Mouse (Mus musculus) natural killer cell, adult 2 months (primary cell): ENCODE data around the gene Plcxd1.
"Not testable (repeated sequence)": the region's sequence is repeated elsewhere in the genome, so short reads cannot be mapped to it uniquely, and the experiment has no call there.

ENCODE experiments used
- DNase-seq, 2 experiments: peaks; one replicate each; pipeline ENCODE4 v3.0.0; 2022; ENCODE audit warnings: low spot score in 2 of 2

The Plcxd1 gene

DNA sequence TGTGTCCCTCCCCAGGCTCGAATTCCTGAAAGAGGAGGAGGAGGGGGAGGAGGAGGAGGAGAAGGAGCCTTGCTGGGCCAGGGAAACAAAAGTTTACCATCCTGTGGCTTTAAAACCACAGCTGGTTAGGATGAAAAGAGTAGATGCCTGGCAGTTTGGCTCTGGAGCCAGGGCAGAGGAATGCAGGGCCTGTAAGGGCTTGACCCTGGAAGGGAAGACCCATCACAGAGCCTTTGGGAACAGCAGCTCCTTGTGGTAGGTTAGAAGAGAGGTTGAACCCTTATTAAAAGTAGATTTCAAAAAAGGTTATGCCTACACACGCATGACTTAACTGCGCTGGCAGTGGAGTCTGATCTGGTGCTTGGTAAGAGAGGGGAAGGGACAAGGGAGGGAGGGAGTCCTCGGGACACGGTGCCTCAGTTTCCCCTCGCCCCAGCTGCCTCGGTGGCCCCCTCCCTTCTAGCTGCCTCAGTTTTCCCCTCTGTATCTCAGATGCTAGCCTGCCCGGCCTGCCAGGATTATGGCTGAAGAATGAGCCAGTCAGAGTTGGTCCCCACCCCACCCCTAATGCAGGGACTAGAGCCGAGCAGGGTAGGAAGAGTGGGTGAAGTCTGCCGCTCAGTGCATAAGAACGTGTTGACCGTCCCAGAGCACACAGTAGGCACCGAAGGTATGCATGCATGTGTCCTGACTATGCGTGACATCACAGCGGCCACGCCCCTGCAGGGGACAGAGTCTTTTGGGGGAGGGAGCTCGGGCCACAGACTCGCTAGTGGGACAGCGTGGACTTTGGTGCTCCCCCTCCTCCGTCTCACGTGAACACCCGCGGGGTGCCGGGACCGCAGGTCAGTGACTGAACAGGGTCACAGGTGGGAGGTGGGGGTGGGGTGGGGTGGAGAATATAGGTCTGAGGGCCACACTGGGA lies at the start of gene Plcxd1:
Gene Plcxd1, plus strand, starts transcription at position 314 of the 925 bp plus-strand sequence.
- no peak for DNase-seq

- DNase-seq = peak; percentile 67 to 72
These were observed 41.9 kb upstream of the Plcxd1 start for GRCm38 (mm10) chr5:110057637-110058408.

- DNase-seq = not testable (repeated sequence)
These were observed 27.4 kb upstream of the Plcxd1 start, which contains the start of gene Gm17655 for GRCm38 (mm10) chr5:110072413-110072812. TSS of gene Gm17655 (minus strand) at chr5:110072513.

DNA sequence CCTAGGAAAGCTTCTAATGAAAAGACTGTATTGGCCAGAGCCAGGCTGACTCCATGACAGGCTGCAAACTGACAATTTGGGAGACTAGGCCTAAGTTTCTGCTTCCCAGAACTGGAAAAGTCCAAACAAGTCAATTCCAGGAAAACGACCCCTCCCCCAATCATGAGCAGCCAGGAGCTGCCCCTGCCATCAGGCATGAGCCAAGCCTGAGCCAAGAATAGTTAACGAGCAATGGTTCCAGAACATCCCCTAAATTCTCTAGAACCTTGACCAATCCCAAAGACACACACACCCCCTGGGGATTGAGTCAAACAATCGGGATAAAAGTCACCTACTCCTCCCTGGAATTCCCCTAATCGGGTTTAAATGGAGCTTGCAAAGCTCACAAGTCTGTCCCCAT lies 16.8 kb upstream of the Plcxd1 start:
- no peak for DNase-seq

- DNase-seq = no peak
These were observed 13.5 kb upstream of the Plcxd1 start for GRCm38 (mm10) chr5:110086161-110086866.

GRCm38 (mm10) chr5:110091546-110091945 lies 8.2 kb upstream of the Plcxd1 start:
- no peak for DNase-seq

DNA sequence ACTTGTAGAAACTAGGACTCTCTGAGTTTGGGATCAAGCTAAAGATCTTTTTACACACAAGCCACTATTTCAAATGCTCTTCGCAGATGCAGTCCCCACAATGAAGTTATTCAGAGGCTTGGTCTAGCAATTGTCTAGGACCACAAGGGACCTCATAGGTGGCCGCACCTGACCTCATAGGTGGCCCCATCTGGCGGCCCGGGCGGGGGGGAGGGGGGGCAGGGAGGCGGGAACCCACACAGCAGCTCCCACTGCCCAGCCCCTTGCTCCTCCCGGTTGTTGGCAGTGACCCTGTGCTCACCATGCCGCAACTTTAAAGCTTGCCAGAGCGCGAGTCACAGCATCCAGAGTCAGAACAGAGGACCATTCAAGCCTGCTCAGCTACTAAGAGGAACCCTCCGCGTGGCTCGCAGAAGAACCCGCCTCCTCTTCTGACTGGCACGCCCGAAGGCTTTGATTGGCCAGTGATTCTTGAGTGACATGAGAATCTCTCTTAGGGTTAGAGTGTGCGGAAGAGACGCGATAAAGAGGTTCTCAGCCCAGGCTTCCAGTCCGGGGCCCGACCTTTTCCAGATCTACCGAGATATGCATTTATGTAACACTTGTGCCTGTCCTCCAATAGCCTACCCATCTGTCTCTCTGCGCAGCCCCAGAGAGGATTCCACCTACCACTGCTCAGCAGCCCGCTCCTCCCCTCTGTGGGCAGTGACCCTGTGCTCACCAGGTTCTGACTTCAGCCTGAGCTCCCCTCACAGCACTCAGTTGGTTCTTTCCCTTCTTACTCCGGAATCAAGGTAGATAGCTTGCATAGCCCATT lies 5.5 kb upstream of the Plcxd1 start, which contains the start of gene Gm35315:
Gene Gm35315, minus strand, starts transcription at position 391 of the 817 bp plus-strand sequence.
- DNase-seq = peak; percentile 72 to 79

DNA sequence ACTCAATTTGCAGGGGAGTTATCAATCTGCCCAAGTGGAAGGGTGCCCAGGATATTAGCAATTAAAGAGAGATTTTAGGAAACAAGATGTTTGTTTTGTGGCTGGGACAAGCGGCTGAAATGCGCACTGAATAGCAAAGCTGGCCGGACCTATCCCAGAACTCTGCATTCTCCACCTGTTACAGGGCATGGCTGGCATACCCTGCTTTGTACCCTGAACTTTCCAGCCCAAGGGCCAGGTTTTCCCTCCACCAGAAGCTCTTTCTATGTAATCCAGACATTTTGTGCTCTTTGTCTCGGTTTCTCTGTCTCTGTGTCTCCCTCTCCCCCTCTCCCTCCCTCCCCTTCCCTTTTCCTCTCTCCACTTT lies 4.9 kb upstream of the Plcxd1 start:
- DNase-seq = no peak

DNA sequence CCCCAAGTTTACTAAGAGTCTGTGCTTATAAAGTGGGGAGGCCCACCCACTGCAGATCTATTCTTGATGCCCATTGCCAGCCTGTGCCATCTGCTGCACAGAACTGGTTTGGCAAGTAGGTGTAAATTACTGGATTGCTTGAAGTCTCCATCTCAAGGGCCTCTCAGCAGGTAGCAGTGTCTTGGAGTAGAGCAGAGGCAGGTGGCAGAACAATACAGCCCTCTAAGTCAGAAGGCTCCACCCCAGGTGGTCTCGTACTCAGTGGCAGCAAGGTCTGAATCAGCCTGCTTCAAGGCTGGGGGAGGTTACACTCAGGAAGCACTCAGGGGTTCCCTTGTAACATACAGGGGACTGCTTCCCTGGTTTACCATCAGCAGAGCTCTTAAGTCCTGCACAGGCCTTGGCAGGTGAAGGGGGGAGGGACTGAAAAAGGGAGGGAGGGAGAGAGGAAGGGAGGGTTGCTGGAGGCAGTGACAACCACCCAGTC lies 735 bp upstream of the Plcxd1 start:
- no peak for DNase-seq

DNA sequence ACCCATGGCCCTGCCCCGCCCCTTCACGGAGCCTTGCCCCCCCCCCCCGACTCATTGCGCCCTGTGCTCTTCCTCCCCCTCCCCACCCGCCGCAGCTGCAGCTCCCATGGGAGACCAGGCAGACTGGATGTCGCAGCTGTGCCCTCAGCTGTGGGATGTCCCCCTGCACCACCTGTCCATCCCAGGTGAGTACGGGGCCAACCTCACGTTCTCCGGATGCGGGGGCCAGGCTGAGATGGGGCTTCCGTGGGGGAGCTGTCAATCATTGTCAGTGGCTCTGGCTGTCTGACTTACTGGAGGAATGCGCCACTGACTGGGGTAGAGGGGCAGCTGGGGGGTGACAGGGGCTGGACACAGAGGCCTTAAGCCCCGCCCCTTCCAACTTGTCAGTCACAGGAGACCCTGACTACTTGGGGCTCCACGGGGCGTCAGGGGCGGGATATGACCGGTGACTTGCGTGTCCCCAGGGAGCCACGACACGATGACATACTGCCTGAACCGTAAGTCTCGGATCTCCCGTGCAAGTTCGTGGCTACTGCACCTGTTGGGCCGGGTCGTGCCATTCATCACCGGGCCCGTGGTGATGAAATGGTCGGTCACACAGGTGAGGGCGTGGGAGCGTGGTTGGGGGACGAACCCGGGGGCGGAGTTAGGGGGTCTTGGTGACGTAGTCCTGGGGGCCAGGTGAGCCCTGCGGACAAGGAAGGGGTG lies 1.3 kb downstream of the Plcxd1 start:
- DNase-seq = peak in 1 of 2 experiments; percentile 47

DNA sequence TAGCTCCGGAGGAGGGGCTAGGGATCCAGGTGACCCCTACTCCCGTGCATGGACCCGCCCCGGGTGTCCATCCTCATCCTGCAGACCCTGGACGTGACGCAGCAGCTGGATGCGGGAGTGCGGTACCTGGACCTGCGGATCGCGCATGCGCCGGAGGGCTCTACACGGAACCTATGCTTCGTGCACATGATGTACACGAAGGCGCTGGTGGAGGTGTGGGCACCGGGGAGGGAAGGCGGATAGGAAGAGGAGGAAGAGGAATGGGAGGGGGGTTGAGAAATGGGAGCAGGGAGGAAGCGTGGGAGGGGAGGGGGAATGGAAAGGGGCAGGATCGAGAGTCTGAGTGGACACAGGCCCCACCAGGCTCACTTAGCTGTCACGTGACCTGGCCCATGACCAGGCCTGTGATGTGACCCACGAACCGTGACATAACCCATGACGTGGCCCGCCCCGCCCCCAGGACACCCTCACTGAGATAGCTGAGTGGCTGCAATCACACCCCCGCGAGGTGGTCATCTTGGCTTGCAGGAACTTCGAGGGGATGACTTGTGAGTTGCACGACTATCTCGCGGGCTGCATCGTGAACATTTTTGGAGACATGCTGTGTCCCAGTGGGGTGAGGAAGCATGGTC lies 2.1 kb downstream of the Plcxd1 start:
- DNase-seq = peak in 1 of 2 experiments; percentile 48

DNA sequence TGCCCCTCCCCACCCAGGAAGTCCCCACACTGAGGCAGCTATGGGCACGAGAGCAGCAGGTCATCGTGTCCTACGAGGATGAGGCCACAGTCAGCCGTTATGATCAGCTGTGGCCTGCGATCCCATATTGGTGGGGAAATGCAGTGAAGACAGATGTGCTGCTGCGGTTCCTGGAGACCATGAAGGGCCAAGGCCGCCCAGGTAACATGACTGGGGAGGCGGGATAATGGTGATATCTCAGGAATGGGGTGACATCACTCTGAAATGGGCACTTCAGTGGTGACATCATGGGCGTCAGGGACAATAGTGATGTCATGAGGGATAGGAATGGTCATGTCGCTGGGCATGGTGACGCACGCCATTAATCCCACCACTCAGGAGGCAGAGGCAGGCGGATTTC lies 2.7 kb downstream of the Plcxd1 start:
- DNase-seq = no peak

- DNase-seq = no peak
These were observed 3.3 kb downstream of the Plcxd1 start for GRCm38 (mm10) chr5:110102853-110103625.

DNA sequence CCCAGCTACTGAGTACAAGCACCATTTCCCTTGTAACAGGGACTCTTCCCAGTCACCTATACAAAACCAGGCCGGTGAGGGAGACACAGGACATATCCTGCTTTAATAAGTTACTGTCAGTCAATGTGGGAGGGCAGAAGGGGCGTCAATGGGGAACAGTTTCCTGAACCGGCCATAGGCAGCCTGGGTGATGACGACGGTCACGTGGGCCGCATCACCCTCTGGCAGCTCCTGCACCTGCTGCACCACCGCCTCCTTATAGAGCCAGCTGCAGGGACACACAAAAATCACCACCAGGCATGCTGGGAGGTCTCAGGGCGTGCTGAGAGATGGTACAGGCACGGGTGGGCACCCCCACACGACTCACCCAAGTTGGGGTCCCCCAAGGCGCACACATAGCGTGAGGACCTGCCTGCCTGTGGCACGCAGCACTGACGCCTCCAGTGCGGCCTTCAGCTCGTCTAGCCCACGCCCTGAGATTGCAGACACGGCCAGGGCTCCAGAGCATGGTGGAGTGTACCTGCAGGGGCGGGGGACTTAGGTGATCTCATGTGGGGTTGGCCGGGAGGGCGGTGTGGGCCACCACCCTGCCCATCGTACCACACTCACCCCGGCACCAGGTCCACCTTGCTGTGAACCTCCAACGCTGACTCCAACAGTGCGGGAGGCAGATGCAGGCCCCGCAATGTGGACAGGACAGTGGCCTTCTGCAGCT lies 4.3 kb downstream of the Plcxd1 start:
- no peak for DNase-seq

GRCm38 (mm10) chr5:110104616-110105380 lies 5.0 kb downstream of the Plcxd1 start:
- no peak for DNase-seq

DNA sequence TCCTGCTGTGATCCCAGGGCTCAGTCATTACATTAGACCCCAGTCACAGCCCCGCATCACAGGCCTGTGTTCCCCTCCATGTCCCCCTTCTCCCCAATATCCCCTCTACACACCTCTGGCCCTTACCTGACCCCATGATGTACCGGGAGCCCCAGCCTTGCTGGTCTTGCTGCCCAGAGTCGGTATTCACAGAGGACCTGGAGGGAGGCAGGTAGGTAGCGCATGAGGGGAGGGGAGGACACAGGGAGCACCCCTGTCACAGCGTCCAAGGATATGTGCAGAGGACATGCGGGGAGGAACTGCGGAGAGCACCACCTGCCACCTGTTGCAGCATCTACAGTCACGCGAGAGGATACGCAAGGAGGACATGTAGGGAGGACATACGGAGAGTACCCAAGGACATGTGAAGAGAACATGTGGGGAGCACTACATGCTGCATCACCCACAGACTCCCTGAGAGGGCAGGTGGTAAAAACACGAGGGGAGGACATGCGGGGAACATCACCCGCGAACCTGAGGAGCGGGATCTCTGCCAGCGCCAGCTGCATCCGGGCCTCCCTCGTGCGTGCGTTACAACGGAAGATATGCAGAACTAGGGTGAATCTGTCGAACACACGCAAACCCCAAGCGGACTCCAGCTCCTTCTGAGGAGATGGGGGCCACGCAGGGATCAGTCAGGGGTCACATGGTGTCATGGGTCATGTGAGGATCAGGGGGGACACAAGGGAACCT lies 6.5 kb downstream of the Plcxd1 start:
- no peak for DNase-seq
